Mouse (Mus musculus): Measurements from ENCODE around the gene Cox6b1. TPM values are rescaled to one million over a fixed set of nuclear protein-coding genes. Genes with fewer than 3 reads are reported as not detected.

Cox6b1 gene
- polyA plus RNA-seq, 1 experiment from 2014 or later = 1,037 TPM

GRCm38 (mm10) chr7:30635752-30636151 is 9.8 kb upstream of the Cox6b1 start, which contains the start of gene Etv2:
Gene Etv2 (minus strand): TSS chr7:30635852.
- ATAC-seq = no peak
- Histone ChIP-seq H3K4me1 (ENCODE audit: control insufficient read depth, insufficient read depth, low read length) (0 out of 2 replicates have a peak, but pooled peaks cover 3% of the 10 kb centered on the region), H3K36me3 (ENCODE audit: control insufficient read depth, insufficient read depth, low read length) (peaks cover 3% of the 10 kb centered on the region; the same call in 1 of the 2 replicates), H3K9me3 (replicated peaks; ENCODE audit: control insufficient read depth, low read length, poor library complexity, severe bottlenecking) (no peaks in the 10 kb centered on the region), H3K27me3 (ENCODE audit: control insufficient read depth, insufficient read depth, low read depth, low read length) (peaks cover 55% of the 10 kb centered on the region), H3K9ac (ENCODE audit: low read depth, low read length) (no peak within 1 kb of the TSS), H3K27ac (ENCODE audit: low read length) (no peak within 1 kb of the TSS), H3K4me3 (ENCODE audit: low read depth, low read length) (no peak within 1 kb of the TSS), H3K4me2 (ENCODE audit: low read length) (0 out of 2 replicates have a peak within 1 kb of the TSS, but pooled peaks have one; percentile 17)
- WGBS = 4% methylated on average over 5 of the region's 5 CpGs

DNA sequence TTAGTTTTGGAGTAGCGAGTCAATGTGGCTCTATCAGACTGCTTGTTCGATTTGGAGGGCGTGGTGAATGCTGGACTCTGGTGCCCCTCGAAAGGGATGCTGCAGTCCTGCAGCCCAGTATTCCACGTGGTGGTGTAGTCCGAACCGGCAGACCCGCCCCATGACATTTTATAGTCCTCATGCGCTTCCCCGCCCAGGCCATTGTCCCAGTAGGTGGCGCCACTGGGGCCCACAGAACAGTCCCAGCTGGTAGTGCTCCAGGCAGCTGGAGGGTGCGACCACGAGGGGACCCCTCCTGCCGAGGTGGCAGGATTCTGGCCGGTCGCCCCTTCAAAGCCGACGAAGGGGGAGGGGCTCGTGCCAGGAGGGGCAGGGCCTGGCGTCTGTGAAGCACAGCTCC is 8.7 kb upstream of the Cox6b1 start:
- no peak overlapping the region for H3K4me3 ChIP-seq (ENCODE audit: low read depth, low read length)
- no peak overlapping the region for H3K27ac ChIP-seq (ENCODE audit: low read length)
- 0 out of 2 replicates have a peak overlapping the region, but pooled peaks have one; percentile 17 for H3K4me2 ChIP-seq (ENCODE audit: low read length)
- no peaks in the 10 kb centered on the region for H3K36me3 ChIP-seq (ENCODE audit: control insufficient read depth, insufficient read depth, low read length)
- no peak overlapping the region for H3K9ac ChIP-seq (ENCODE audit: low read depth, low read length)
- ATAC-seq = no peak; the same call in 1 of the 2 replicates
- under 1% methylated on average over 20 of the region's 20 CpGs for WGBS
- peaks cover 59% of the 10 kb centered on the region for H3K27me3 ChIP-seq (ENCODE audit: control insufficient read depth, insufficient read depth, low read depth, low read length)
- 0 out of 2 replicates have a peak, but pooled peaks cover 3% of the 10 kb centered on the region for H3K4me1 ChIP-seq (ENCODE audit: control insufficient read depth, insufficient read depth, low read length)
- H3K9me3 ChIP-seq (replicated peaks; ENCODE audit: control insufficient read depth, low read length, poor library complexity, severe bottlenecking) = no peaks in the 10 kb centered on the region

GRCm38 (mm10) chr7:30633762-30634412 is 7.9 kb upstream of the Cox6b1 start:
- no peak overlapping the region for H3K4me2 ChIP-seq (ENCODE audit: low read length)
- peaks cover 62% of the 10 kb centered on the region for H3K27me3 ChIP-seq (ENCODE audit: control insufficient read depth, insufficient read depth, low read depth, low read length)
- H3K9me3 ChIP-seq (replicated peaks; ENCODE audit: control insufficient read depth, low read length, poor library complexity, severe bottlenecking) = no peaks in the 10 kb centered on the region
- no peak overlapping the region for H3K27ac ChIP-seq (ENCODE audit: low read length)
- 4% methylated on average over 27 of the region's 27 CpGs for WGBS
- no peak overlapping the region for H3K4me3 ChIP-seq (ENCODE audit: low read depth, low read length)
- H3K36me3 ChIP-seq (ENCODE audit: control insufficient read depth, insufficient read depth, low read length) = no peaks in the 10 kb centered on the region
- ATAC-seq = no peak
- H3K9ac ChIP-seq (ENCODE audit: low read depth, low read length) = no peak overlapping the region
- H3K4me1 ChIP-seq (ENCODE audit: control insufficient read depth, insufficient read depth, low read length) = 0 out of 2 replicates have a peak, but pooled peaks cover 3% of the 10 kb centered on the region

DNA sequence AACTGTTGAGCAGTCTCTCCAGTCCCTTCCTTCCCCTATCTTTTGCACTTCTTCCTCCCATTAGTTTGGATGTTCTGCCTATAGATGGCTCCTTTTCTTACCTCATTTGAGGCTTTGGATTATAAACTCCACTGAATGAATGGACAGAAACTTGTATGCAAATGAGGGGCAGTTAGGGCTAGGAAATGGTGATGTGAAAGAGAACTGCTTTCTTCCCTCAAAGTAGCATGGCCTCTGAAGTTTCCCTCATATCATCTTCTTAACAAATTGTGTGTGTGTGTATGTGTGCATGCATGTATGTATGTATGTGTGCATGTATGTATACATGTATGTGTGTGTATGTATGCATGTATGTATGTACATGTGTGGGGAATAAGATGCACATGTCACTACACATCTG is 3.1 kb upstream of the Cox6b1 start:
- Histone ChIP-seq H3K9me3 (replicated peaks; ENCODE audit: control insufficient read depth, low read length, poor library complexity, severe bottlenecking) (no peaks in the 10 kb centered on the region), H3K4me2 (ENCODE audit: low read length) (no peak overlapping the region), H3K27ac (ENCODE audit: low read length) (no peak overlapping the region), H3K4me3 (ENCODE audit: low read depth, low read length) (no peak overlapping the region), H3K27me3 (ENCODE audit: control insufficient read depth, insufficient read depth, low read depth, low read length) (peaks cover 36% of the 10 kb centered on the region), H3K36me3 (ENCODE audit: control insufficient read depth, insufficient read depth, low read length) (0 out of 2 replicates have a peak, but pooled peaks cover 3% of the 10 kb centered on the region), H3K9ac (ENCODE audit: low read depth, low read length) (no peak overlapping the region), H3K4me1 (ENCODE audit: control insufficient read depth, insufficient read depth, low read length) (peaks cover 9% of the 10 kb centered on the region)
- no peak for ATAC-seq

- no peak for ATAC-seq
- Histone ChIP-seq H3K9ac (ENCODE audit: low read depth, low read length) (no peak overlapping the region), H3K4me2 (ENCODE audit: low read length) (no peak overlapping the region; the same call in 1 of the 2 replicates), H3K9me3 (replicated peaks; ENCODE audit: control insufficient read depth, low read length, poor library complexity, severe bottlenecking) (no peaks in the 10 kb centered on the region), H3K36me3 (ENCODE audit: control insufficient read depth, insufficient read depth, low read length) (peaks cover 8% of the 10 kb centered on the region; the same call in 1 of the 2 replicates), H3K27ac (ENCODE audit: low read length) (no peak overlapping the region), H3K4me1 (ENCODE audit: control insufficient read depth, insufficient read depth, low read length) (peaks cover 9% of the 10 kb centered on the region), H3K27me3 (ENCODE audit: control insufficient read depth, insufficient read depth, low read depth, low read length) (peaks cover 14% of the 10 kb centered on the region), H3K4me3 (ENCODE audit: low read depth, low read length) (no peak overlapping the region)
- 86% methylated on average over 5 of the region's 5 CpGs for WGBS
These were observed 696 bp upstream of the Cox6b1 start for GRCm38 (mm10) chr7:30626647-30627046.

DNA sequence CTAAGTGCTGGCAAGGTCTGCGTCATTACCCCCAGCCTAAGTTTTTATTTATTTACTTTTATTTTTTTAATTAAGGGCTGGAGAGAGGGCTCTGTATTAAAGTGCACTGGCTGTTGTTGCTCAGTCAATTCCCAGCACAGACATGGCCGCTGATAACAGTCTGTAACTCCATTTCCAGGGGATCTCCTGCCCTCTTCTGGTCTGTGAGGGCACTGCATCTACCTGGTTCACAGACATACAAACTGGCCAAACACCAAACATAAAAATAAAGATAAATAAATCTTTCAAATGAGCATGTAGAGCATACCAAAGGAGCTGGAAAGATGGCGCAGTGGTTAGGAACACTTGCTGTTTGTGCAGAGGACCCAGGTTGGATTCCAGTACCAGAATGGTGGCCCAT is 6.7 kb downstream of the Cox6b1 start:
- H3K4me3 ChIP-seq (ENCODE audit: low read depth, low read length) = no peak overlapping the region
- H3K9ac ChIP-seq (ENCODE audit: low read depth, low read length) = no peak overlapping the region
- no peaks in the 10 kb centered on the region for H3K27me3 ChIP-seq (ENCODE audit: control insufficient read depth, insufficient read depth, low read depth, low read length)
- ATAC-seq = no peak
- no peak overlapping the region for H3K4me2 ChIP-seq (ENCODE audit: low read length)
- H3K9me3 ChIP-seq (replicated peaks; ENCODE audit: control insufficient read depth, low read length, poor library complexity, severe bottlenecking) = no peaks in the 10 kb centered on the region
- no peaks in the 10 kb centered on the region for H3K4me1 ChIP-seq (ENCODE audit: control insufficient read depth, insufficient read depth, low read length)
- H3K36me3 ChIP-seq (ENCODE audit: control insufficient read depth, insufficient read depth, low read length) = peaks cover 27% of the 10 kb centered on the region
- WGBS = 88% methylated on average over 3 of the region's 3 CpGs
- H3K27ac ChIP-seq (ENCODE audit: low read length) = no peak overlapping the region

GRCm38 (mm10) chr7:30618658-30619057 is 7.3 kb downstream of the Cox6b1 start:
- Histone ChIP-seq H3K27ac (ENCODE audit: low read length) (no peak overlapping the region), H3K9ac (ENCODE audit: low read depth, low read length) (no peak overlapping the region), H3K27me3 (ENCODE audit: control insufficient read depth, insufficient read depth, low read depth, low read length) (no peaks in the 10 kb centered on the region), H3K4me1 (ENCODE audit: control insufficient read depth, insufficient read depth, low read length) (no peaks in the 10 kb centered on the region), H3K9me3 (replicated peaks; ENCODE audit: control insufficient read depth, low read length, poor library complexity, severe bottlenecking) (no peaks in the 10 kb centered on the region), H3K4me2 (ENCODE audit: low read length) (no peak overlapping the region), H3K4me3 (ENCODE audit: low read depth, low read length) (no peak overlapping the region), H3K36me3 (ENCODE audit: control insufficient read depth, insufficient read depth, low read length) (peaks cover 26% of the 10 kb centered on the region)
- ATAC-seq = no peak
- WGBS = 95% methylated on average over 9 of the region's 9 CpGs

DNA sequence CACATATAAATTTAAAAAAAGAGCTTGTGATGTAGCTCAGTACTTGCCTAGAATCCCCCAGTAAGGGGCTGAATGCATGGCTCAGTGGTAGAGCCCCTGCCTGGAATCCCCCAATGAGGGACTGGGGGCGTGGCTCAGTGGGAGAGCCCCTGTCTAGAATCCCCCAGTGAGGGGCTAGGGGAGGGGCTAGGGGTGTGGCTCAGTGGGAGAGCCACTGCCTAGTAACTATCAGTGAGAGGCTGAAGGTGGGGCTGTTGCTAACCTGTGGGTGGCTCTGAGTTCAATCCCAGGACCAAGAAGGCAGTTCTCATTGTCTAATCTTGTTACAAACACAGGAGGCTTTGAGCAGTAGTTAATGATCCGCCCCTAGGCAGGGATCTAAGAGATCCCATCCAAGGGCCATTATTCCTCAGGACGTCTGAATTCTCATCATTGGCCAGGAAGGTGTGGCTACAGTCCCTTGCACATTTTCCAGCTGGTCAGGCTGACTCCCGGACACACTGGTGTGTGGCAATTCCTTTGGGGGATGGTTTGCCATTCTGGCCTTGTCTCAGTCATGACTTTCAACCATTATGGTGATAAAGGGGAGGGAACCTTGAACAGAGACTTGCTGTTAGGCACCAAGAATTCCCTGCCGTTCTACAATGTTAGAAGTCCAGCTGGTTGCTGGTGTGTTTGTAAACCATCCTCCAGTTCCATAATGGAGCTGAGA is 10.7 kb downstream of the Cox6b1 start:
- no peak overlapping the region for H3K27ac ChIP-seq (ENCODE audit: low read length)
- no peak; the same call in 1 of the 2 replicates for ATAC-seq
- no peak overlapping the region for H3K4me2 ChIP-seq (ENCODE audit: low read length)
- no peak overlapping the region for H3K4me3 ChIP-seq (ENCODE audit: low read depth, low read length)
- H3K4me1 ChIP-seq (ENCODE audit: control insufficient read depth, insufficient read depth, low read length) = no peaks in the 10 kb centered on the region
- H3K36me3 ChIP-seq (ENCODE audit: control insufficient read depth, insufficient read depth, low read length) = peaks cover 21% of the 10 kb centered on the region
- H3K27me3 ChIP-seq (ENCODE audit: control insufficient read depth, insufficient read depth, low read depth, low read length) = no peaks in the 10 kb centered on the region
- H3K9me3 ChIP-seq (replicated peaks; ENCODE audit: control insufficient read depth, low read length, poor library complexity, severe bottlenecking) = no peaks in the 10 kb centered on the region
- no peak overlapping the region for H3K9ac ChIP-seq (ENCODE audit: low read depth, low read length)
- WGBS = 66% methylated on average over 5 of the region's 5 CpGs

GRCm38 (mm10) chr7:30614454-30614853 is 11.5 kb downstream of the Cox6b1 start:
- whole genome bisulfite sequencing = 81% methylated on average over 2 of the region's 2 CpGs

More at GRCm38 (mm10) chr7:30614454-30614853, 11.5 kb downstream of the Cox6b1 start:
- no peak for ATAC-seq
- Histone ChIP-seq H3K9me3 (replicated peaks; ENCODE audit: control insufficient read depth, low read length, poor library complexity, severe bottlenecking) (no peaks in the 10 kb centered on the region), H3K9ac (ENCODE audit: low read depth, low read length) (no peak overlapping the region), H3K4me2 (ENCODE audit: low read length) (no peak overlapping the region), H3K36me3 (ENCODE audit: control insufficient read depth, insufficient read depth, low read length) (peaks cover 21% of the 10 kb centered on the region), H3K4me1 (ENCODE audit: control insufficient read depth, insufficient read depth, low read length) (no peaks in the 10 kb centered on the region), H3K27ac (ENCODE audit: low read length) (no peak overlapping the region), H3K4me3 (ENCODE audit: low read depth, low read length) (no peak overlapping the region), H3K27me3 (ENCODE audit: control insufficient read depth, insufficient read depth, low read depth, low read length) (no peaks in the 10 kb centered on the region)
